Mouse (Mus musculus) midbrain, postnatal 0 days (tissue): ENCODE measurements around the gene Sema3f. TPM values are rescaled to one million over a fixed set of nuclear protein-coding genes. Genes with fewer than 3 reads are reported as not detected.
A peak's percentile ranks its signal among the peaks of the same experiment; 100 is the strongest.

Experiments used
- ATAC-seq: fragments of 200-750 bp; cut with Nextera tagmentation; 2 replicates; pipeline ENCODE4 v1.8.0; 2017; ENCODE audit warnings: moderate number of reproducible peaks, mild to moderate bottlenecking, moderate TSS enrichment, moderate library complexity; ENCODE audit not compliant: low FRiP score
- DNase-seq: peaks from one replicate; pipeline ENCODE4 v3.0.0-alpha.2; 2015; ENCODE audit warnings: low spot score
- H3K27ac ChIP-seq: fragments of 300-500 bp; sonication (generic); 2 replicates; pipeline ENCODE4 v1.5.1; 2014; ENCODE audit warnings: low read depth, mild to moderate bottlenecking, low read length, mixed read lengths
- H3K27me3 ChIP-seq: fragments of 300-500 bp; sonication (generic); 2 replicates; pipeline ENCODE4 v1.6.1; 2014; ENCODE audit warnings: low read length, control low read depth, mixed read lengths; ENCODE audit not compliant: insufficient read depth
- H3K36me3 ChIP-seq: fragments of 300-500 bp; sonication (generic); 2 replicates; pipeline ENCODE4 v1.6.1; 2014; ENCODE audit warnings: low read length, control low read depth, mixed read lengths; ENCODE audit not compliant: insufficient read depth
- H3K4me1 ChIP-seq: fragments of 300-500 bp; sonication (generic); 2 replicates; pipeline ENCODE4 v1.6.1; 2014; ENCODE audit warnings: mild to moderate bottlenecking, control low read depth, antibody characterized with exemption, low read length, mixed read lengths; ENCODE audit not compliant: insufficient read depth
- H3K4me2 ChIP-seq: fragments of 300-500 bp; sonication (generic); 2 replicates; pipeline ENCODE4 v1.6.1; 2014; ENCODE audit warnings: low read depth, mild to moderate bottlenecking, low read length, mixed read lengths; ENCODE audit not compliant: poor library complexity, severe bottlenecking
- H3K4me3 ChIP-seq: fragments of 300-500 bp; sonication (generic); 2 replicates; pipeline ENCODE4 v1.5.1; 2014; ENCODE audit warnings: low read depth, mild to moderate bottlenecking, low read length, moderate library complexity
- H3K9ac ChIP-seq: fragments of 300-500 bp; sonication (generic); replicated peaks from 2 replicates; pipeline ENCODE4 v1.6.1; 2014; ENCODE audit warnings: mild to moderate bottlenecking, low read length, moderate library complexity, mixed read lengths; ENCODE audit not compliant: poor library complexity, severe bottlenecking
- H3K9me3 ChIP-seq: fragments of 300-500 bp; sonication (generic); 2 replicates; pipeline ENCODE4 v1.6.1; 2016; ENCODE audit warnings: low read length, control low read depth
- CTCF ChIP-seq: IDR thresholded peaks from 2 replicates; pipeline ENCODE4 v1.5.1; 2016; ENCODE audit warnings: antibody characterized with exemption, mild to moderate bottlenecking
- WGBS: fragments of 180-500 bp; shearing (Covaris S2); extraction: QIAGEN DNeasy Blood & Tissue Kit; methylation state at CpG from one replicate; pipeline ENCODE4 v1.1.7; 2014; 5-methylcytosine and 5-hydroxymethylcytosine counted together
- polyA plus RNA-seq: library from polyadenylated mRNA; unstranded; fragments of >200 nt; fragmentation: Nextera tagmentation; extraction: Ambion mirVana; gene quantifications from 2 replicates; pipeline ENCODE4 v1.2.1, GENCODE M21; 2015
- total RNA-seq: library from RNA; depleted of rRNA; stranded (reverse); fragments of >200 nt; gene quantifications from 2 replicates; pipeline ENCODE4 v1.2.3, GENCODE M21; 2014

The Sema3f gene
- total and polyA plus RNA-seq, 2 experiments from 2014 or later, result 13.5 to 115 TPM

- Histone ChIP-seq H3K4me1 (peaks cover 33% of the 10 kb centered on the region), H3K36me3 (peaks cover 19% of the 10 kb centered on the region; the same call in 1 of the 2 replicates), H3K9ac (no peak overlapping the region), H3K27me3 (no peaks in the 10 kb centered on the region), H3K9me3 (no peaks in the 10 kb centered on the region), H3K27ac (no peak overlapping the region), H3K4me2 (no peak overlapping the region), H3K4me3 (no peak overlapping the region)
- ATAC-seq (no peak), DNase-seq (peak; percentile 85)
- whole genome bisulfite sequencing, result 43% methylated on average over 12 of the region's 12 CpGs
- no peak for TF ChIP-seq CTCF
Measured at GRCm38 (mm10) chr9:107701594-107701993, 8.7 kb downstream of the Sema3f start.

GRCm38 (mm10) chr9:107700114-107700571 is 10.1 kb downstream of the Sema3f start:
- H3K9ac ChIP-seq, result no peak overlapping the region; the same call in 1 of the 2 replicates
- H3K36me3 ChIP-seq, result peaks cover 21% of the 10 kb centered on the region
- no peak overlapping the region for H3K4me2 ChIP-seq
- ATAC-seq (no peak), DNase-seq (peak; percentile 58)
- TF ChIP-seq CTCF, result no peak
- H3K27me3 ChIP-seq, result no peaks in the 10 kb centered on the region
- H3K4me3 ChIP-seq, result no peak overlapping the region
- H3K4me1 ChIP-seq, result peaks cover 26% of the 10 kb centered on the region
- 0 out of 2 replicates have a peak overlapping the region, but pooled peaks have one; percentile 19 for H3K27ac ChIP-seq
- 28% methylated on average over 6 of the region's 6 CpGs for WGBS
- no peaks in the 10 kb centered on the region for H3K9me3 ChIP-seq

- Histone ChIP-seq H3K4me2 (no peak overlapping the region), H3K27ac (no peak overlapping the region), H3K9ac (no peak overlapping the region)
Measured at GRCm38 (mm10) chr9:107699376-107699980, 10.8 kb downstream of the Sema3f start.

GRCm38 (mm10) chr9:107698611-107699190 is 11.6 kb downstream of the Sema3f start:
- DNase-seq, result no peak
- TF ChIP-seq CTCF, result peak; percentile 31
- Histone ChIP-seq H3K4me3 (no peak overlapping the region), H3K9ac (no peak overlapping the region), H3K9me3 (no peaks in the 10 kb centered on the region), H3K4me2 (no peak overlapping the region; the same call in 1 of the 2 replicates), H3K36me3 (peaks cover 19% of the 10 kb centered on the region), H3K27me3 (no peaks in the 10 kb centered on the region), H3K27ac (no peak overlapping the region; the same call in 1 of the 2 replicates), H3K4me1 (peaks cover 26% of the 10 kb centered on the region)
- 25% methylated on average over 14 of the region's 14 CpGs for WGBS
- no peak for ATAC-seq

More at GRCm38 (mm10) chr9:107699376-107699980, 10.8 kb downstream of the Sema3f start:
- H3K36me3 ChIP-seq, result peaks cover 21% of the 10 kb centered on the region
- H3K9me3 ChIP-seq, result no peaks in the 10 kb centered on the region
- no peak for TF ChIP-seq CTCF
- 22% methylated on average over 9 of the region's 9 CpGs for WGBS
- H3K27me3 ChIP-seq, result no peaks in the 10 kb centered on the region
- peaks cover 26% of the 10 kb centered on the region for H3K4me1 ChIP-seq
- DNase-seq (no peak), ATAC-seq (no peak)
- H3K4me3 ChIP-seq, result no peak overlapping the region

GRCm38 (mm10) chr9:107697811-107698521 is 12.3 kb downstream of the Sema3f start:
- Histone ChIP-seq H3K4me1 (peaks cover 26% of the 10 kb centered on the region), H3K27ac (no peak overlapping the region), H3K27me3 (no peaks in the 10 kb centered on the region), H3K4me3 (no peak overlapping the region), H3K36me3 (peaks cover 14% of the 10 kb centered on the region), H3K9me3 (no peaks in the 10 kb centered on the region), H3K4me2 (no peak overlapping the region), H3K9ac (no peak overlapping the region)
- ATAC-seq, result no peak
- no peak for TF ChIP-seq CTCF
- DNase-seq, result peak; percentile 58
- WGBS, result 18% methylated on average over 14 of the region's 14 CpGs
